Mouse (Mus musculus) kidney, adult 10 weeks (tissue): ENCODE measurements around the gene Pitpnc1. TPM values are rescaled to one million over a fixed set of nuclear protein-coding genes. Genes with fewer than 3 reads are reported as not detected.

Experiments
- polyA plus RNA-seq: library from polyadenylated mRNA; stranded (reverse); fragments of 350-450 nt; fragmentation: Illumina TruSeq; extraction: RNeasy Lipid Tissue Mini Kit (QIAGEN cat#74804); gene quantifications from one replicate; pipeline ENCODE4 v1.2.3, GENCODE M21; 2014; ENCODE audit warnings: low read depth, low replicate concordance

Pitpnc1 gene
- 43.1 TPM for polyA plus RNA-seq

GRCm38 (mm10) chr11:107470521-107471041 lies at the start of gene Pitpnc1:
TSS of gene Pitpnc1 (minus strand) at chr11:107470699.

GRCm38 (mm10) chr11:107479053-107479861 lies 8.8 kb upstream of the Pitpnc1 start, which contains the start of gene Psmd12:
TSS of gene Psmd12 (plus strand) at chr11:107479484.

GRCm38 (mm10) chr11:107188565-107189552 lies 281.6 kb downstream of the Pitpnc1 start, which contains the start of gene Nol11:
TSS of gene Nol11 (minus strand) at chr11:107189381.

Other genes with a start within 250 kb of the Pitpnc1 start
- gene Psmd12, start 8.8 kb upstream of the Pitpnc1 start, polyA plus RNA-seq = 203 TPM
- 9.7 TPM for gene Helz, start 77.2 kb upstream of the Pitpnc1 start, polyA plus RNA-seq
- gene Cacng1, start 245.8 kb upstream of the Pitpnc1 start, polyA plus RNA-seq = not detected